Mouse (Mus musculus) urinary bladder, postnatal 36 days (tissue): ENCODE data around the gene Gm42372.
A peak's percentile ranks its signal among the peaks of the same experiment; 100 is the strongest.

Source experiments
- DNase-seq, 2 experiments: peaks; one replicate each; pipeline ENCODE4 v3.0.0; 2022; ENCODE audit warnings: low spot score in 2 of 2, mixed read lengths in 1 of 2

Gm42372 gene

GRCm38 (mm10) chr7:17003230-17003960, 20.5 kb downstream of the Gm42372 start:
- DNase-seq: no peak

GRCm38 (mm10) chr7:17004716-17005115, 21.8 kb downstream of the Gm42372 start:
- DNase-seq: no peak

- no peak for DNase-seq
These were observed 24.4 kb downstream of the Gm42372 start for GRCm38 (mm10) chr7:17007300-17007699.

GRCm38 (mm10) chr7:17009326-17010009, 26.6 kb downstream of the Gm42372 start:
- no peak for DNase-seq

GRCm38 (mm10) chr7:17010010-17010347, 27.1 kb downstream of the Gm42372 start:
- no peak for DNase-seq

GRCm38 (mm10) chr7:17011909-17012590, 29.2 kb downstream of the Gm42372 start:
- no peak for DNase-seq

GRCm38 (mm10) chr7:17015381-17015780, 32.5 kb downstream of the Gm42372 start:
- DNase-seq: no peak

GRCm38 (mm10) chr7:17017036-17017435, 34.1 kb downstream of the Gm42372 start:
- DNase-seq: peak; percentile 85 to 92

GRCm38 (mm10) chr7:17017921-17018320, 35.0 kb downstream of the Gm42372 start:
- DNase-seq: no peak

- no peak for DNase-seq
These were observed 36.7 kb downstream of the Gm42372 start for GRCm38 (mm10) chr7:17019426-17020166.

GRCm38 (mm10) chr7:17022176-17022575, 39.3 kb downstream of the Gm42372 start:
- no peak for DNase-seq

GRCm38 (mm10) chr7:17023701-17024100, 40.8 kb downstream of the Gm42372 start:
- no peak for DNase-seq

- DNase-seq: no peak
These were observed 41.3 kb downstream of the Gm42372 start for GRCm38 (mm10) chr7:17024141-17024540.

GRCm38 (mm10) chr7:17024814-17025504, 42.1 kb downstream of the Gm42372 start:
- no peak for DNase-seq

GRCm38 (mm10) chr7:17025505-17025894, 42.6 kb downstream of the Gm42372 start:
- DNase-seq: no peak

GRCm38 (mm10) chr7:17025896-17026622, 43.2 kb downstream of the Gm42372 start:
- DNase-seq: no peak

GRCm38 (mm10) chr7:17026710-17027587, 44.1 kb downstream of the Gm42372 start:
- DNase-seq: no peak

GRCm38 (mm10) chr7:17027588-17028343, 44.9 kb downstream of the Gm42372 start, which contains the start of gene Ppp5c:
Ppp5c (minus strand) TSS chr7:17027924.
- peak; percentile 78 to 90 for DNase-seq

GRCm38 (mm10) chr7:17028923-17029322, 46.0 kb downstream of the Gm42372 start:
- DNase-seq: no peak
